Mouse (Mus musculus): ENCODE measurements at regions not wholly inside any gene's neighbourhood (a gene's known extent, or its start where the extent isn't known, plus 50 kb on each side); places are given as distances from the start of the nearest gene placed in this dataset.

DNA sequence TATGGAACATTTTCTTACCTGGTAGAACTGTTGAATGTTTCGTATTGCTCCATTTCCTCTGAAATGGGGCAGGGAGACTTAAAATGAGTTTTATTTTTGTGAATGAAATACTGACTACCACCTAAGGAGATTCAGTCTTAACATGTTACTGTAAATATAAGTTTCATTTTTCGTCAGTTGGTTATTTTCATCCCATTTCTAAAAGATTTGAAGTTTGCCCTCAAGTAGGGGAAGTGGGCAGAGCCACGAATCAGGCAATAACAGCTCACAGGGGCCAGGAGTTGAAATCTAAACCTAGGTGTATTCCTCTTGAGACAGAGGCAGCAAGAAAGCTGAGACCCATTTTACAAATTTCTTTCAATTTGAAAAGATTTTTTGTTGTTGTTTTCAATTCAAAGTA is 88.6 kb upstream of the Ahr start:
- DNase-seq (ENCODE audit: low spot score): no peak

DNA sequence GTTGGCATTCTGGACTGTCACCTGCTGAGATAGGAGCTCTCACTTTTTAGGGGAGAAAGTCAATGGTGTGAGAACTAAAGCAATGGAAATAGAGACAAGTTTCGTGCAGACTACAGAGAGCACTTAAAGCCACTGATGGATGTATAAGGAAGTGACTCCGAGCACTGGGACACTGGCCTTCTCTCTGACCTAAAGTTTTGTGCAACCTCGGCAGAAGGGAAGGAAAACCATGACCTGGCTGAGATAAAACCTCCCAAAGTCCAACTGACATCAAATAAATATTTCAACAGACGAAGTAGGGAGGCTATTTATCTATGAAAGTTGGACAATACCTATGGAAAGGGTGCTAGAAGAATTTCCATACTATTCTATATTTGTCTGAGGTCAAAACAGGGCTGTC is 80.0 kb upstream of the Ahr start:
- no peak for DNase-seq (ENCODE audit: low spot score)

DNA sequence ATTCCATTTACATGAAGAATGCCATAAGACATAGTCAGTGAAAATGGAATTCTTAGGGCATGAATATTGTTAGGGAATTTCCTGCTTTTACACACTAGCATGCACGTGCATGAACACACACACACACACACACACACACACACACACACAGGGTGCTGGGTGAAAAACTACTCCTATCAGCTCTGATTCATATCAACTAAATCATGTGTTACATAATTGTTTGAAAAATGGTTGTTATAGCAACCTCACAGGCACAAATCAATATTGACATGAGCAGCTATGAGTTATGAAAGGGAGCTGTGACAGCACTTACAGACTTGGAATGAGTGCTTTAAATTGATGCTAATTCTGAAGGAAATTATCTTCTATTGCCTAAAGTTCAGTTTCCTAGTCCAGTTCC is 72.8 kb upstream of the Ahr start:
- no peak for DNase-seq (ENCODE audit: low spot score)

DNA sequence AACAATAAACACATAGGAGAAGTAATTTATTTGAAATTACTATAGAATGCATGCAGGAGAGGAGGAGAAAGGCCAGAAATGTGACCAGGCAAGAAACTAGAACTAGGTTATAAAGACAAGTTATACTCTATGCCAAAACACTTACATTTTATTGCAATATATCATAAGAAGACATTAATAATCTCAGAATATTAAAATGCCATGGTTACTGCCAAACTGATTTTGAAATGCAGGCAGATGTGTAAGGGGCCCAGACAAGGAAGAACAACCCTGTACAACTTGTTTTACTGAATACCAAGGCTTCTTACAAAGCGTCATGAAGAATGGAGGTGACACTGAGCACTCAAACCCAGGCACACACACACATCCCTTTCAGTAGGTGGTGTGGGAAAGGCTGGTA is 68.9 kb upstream of the Ahr start:
- DNase-seq (ENCODE audit: low spot score): no peak

DNA sequence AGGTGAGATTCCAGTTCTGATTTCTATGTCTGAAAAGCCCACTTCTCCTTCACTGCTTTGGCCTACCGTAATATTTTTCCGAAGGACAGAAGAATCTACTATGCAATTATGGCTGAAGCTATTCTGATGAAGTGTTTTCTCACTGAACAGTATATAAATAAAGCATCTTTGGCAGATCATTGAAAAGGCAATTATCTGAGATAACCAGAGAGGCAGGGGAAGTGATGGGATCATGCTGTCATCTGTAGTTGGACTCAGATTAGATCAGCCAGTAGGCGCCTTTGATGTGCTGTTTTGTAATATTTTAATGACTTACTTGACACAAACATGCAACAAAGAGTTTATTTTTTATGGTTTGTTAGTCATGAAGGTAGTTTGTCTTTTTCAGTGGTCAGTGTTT is 67.8 kb upstream of the Ahr start:
- no peak for DNase-seq (ENCODE audit: low spot score)

DNA sequence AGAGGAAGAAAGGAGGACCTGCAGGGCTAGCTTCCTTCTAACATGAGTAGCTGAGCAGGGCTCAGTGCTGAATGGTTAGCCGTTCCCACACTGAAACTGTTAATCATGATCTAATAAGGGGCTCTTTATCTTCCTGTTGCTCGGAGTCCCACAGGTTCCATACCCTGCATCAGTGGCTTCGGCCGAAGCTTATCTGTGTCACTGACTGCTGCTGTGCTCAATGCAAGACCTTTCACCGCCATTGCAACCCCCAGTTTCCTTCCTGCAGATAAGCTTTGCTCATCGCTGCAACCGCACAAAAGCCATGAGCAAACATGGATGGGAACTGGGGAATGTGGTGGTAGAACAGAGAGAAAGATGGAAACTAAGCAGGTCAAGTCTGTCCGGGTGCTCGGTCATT is 63.5 kb upstream of the Ahr start:
- DNase-seq (ENCODE audit: low spot score): no peak

DNA sequence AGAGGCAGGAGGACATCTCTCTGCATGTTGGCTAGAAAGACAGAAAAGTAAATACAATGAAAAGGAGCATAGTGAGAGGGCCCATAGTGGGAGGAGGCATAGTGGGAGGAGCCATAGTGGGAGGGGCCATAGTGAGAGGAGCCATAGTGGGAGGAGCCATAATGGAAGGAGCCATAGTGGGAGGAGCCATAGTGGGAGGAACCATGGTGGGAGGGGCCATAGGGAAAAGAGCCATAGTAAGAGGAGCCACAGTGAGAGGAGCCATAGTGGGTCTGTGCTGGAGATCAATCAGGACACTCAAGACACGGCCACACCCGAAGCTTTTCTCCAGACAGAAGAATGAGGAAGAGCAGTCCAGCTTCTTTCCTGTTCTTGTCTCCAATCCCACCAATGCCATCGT is 58.0 kb upstream of the Ahr start:
- DNase-seq (ENCODE audit: low spot score): no peak
